Mouse (Mus musculus): ENCODE measurements around the gene Cavin4.

Cavin4 gene

DNA sequence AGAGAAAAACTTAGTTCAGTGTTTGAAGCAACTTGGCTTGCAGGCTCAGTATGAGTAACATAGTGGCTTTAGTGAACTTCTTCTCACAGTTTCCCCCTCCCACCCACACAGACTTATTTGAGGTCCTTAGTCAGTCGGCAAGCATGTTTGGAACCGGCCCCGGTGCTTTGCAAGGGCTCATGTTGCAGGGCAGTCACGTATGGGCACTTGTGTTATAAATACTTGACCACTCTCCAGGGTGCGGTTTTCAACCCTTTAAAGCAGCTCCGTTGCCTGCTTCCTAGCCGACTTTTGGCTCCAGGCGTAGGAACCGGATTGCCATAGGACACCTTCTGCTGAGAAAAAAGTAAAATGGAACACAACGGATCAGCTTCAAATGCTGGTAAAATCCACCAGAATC, at the start of gene Cavin4:
Gene Cavin4, plus strand, starts transcription at position 244 of the 400 bp plus-strand sequence.
- no peak for DNase-seq

DNA sequence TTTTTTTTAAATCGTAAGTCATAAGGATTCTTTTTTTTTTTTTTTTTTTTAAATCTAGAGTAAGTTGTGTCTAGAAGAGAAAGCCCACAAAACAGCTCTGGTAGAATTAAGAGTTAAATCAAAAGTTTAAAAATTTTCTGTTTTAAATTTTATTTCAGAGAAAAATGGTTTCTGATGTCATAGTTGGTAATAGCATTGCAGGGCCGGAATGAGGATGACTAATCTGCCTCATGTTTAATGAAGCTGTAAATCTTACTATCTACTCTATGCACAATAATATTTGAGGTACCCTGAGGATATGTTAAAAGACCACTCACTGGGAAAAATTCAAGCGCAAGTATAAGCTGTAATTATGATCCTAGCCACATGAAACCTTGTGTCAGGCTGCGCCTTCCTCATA, 47.8 kb upstream of the Cavin4 start:
- DNase-seq = no peak

DNA sequence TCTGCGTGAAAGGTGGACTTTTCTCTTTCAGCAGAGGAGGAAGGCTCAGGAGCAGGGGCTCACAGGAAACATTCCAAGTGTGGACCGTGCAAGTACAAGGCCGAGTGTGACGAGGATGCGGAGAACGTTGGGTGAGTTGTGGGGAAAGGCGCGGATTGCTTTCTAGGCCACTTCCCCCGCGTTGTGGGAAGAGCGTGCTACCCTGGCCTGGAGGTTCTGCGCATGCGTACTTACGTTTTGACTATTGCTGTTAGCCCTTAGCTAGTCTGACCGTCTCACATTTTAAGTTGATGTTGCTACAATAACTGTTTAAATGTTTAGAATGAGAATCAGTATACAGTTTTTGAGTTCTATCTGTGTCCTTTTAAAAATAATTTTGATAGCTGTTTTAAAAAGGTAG, 46.1 kb upstream of the Cavin4 start:
- no peak for DNase-seq

DNA sequence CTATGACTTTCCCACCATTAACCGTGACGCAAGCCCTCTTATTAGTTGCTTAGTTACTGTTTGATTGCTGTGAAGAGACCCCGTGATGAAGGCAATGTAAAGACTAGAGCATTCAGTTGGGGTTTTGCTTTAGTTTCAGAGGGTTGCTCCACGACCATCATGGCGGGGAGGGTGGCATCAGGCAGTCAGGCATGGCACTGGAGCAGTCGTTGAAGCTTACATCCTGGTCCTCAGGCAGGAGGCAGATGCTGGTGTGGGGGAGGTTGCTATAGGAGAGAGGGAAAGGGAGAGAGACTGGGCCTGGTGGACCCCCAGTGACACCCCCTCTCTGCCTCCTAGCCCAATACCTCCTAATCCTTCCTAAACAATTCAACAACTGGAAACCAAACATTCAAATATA, 43.2 kb upstream of the Cavin4 start:
- DNase-seq = no peak

DNA sequence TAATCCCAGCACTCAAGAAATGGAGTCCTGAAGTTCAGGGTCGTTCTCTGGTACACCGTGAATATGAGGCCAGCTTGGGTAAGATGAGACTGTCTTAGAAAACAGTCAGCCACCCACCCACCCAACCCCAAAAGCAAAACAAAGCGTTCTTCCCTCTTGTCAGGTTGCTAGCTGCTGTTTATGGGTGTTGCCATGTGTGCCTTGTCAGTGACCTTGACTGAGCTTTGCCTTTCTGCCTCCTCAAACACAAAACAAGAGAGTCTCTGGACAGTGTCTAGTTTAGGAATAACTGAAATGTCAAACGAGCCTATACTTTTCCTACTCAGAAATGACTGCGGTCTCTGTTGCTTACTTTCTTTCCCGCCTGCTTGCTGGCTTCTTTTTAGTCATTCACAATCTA, 41.1 kb upstream of the Cavin4 start:
- no peak for DNase-seq

DNA sequence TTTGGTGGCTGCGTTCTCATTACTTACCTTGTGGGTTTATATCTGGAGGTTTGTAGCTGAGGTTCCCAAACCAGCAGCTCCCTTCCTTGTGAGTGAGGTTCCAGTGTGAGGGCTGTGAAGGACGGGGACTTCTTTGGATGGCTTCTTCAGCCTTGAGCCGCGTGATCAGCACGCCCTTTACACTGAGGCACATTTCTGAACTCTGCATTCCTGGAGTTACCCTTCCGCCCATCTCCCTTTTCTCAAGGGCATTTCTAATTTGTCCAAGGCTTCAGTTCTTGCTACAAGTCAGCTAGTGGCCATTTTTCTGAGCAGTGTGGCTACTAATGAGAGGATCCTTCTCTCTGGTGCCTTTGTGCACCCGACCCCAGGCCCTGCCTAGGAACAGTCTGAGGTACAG, 40.4 kb upstream of the Cavin4 start:
- no peak for DNase-seq

DNA sequence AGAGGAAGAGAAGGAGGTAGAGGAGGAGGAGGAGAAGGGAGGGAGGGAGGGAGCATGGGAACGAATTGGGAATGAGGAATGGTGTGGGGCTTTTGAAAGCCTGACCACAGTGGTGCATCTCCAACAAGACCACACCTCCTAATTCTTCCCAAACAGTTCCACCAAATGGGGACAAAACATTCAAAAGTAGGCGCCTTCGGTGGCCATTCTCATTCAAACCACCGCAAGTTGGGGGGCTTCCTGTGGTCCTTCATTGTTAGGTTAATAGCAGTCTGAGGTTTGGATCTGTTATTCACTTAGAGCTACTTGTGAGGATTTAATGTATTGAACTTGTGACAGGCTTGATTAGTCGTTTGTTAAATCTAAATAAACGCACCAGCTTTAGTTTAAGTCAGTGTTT, 38.4 kb upstream of the Cavin4 start:
- DNase-seq = no peak

DNA sequence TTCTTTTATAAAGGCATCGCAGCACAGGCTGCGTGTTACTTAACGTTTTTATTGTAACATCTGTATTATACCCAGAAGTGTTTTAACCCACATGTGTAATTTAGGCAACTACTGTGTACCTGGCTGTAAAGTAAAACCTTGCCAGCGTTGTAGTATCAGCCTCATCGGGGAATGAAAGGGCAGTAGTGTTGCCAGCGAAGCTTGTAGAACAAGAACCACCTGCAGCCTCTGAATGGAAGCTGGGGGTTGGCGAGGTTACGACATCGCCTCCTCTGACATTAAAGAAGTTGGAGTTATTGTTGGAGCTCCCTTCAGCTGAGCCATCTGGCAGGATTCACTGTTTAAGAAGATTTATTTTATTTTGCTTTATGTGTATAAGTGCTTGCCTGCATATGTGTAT, 37.5 kb upstream of the Cavin4 start:
- DNase-seq = no peak

DNA sequence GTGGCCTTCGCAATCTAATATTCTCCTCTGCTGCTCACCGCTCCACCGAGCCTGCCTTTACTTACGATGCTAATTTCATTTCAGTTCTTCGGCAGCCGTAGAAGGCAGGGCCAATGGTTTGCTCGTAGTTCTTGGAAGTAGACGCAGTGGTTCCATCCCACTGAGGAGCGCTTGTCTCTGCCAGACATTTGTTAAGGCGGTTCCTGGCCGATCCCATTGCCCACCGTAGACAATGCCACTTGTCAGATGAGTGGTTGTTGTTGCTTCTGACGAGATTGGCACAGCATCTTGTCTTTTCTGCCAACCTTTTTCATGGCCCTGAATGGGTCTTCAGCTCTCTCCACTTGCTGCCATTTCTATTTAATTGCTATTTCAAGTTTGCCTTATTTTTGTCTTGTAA, 33.9 kb upstream of the Cavin4 start:
- no peak for DNase-seq

DNA sequence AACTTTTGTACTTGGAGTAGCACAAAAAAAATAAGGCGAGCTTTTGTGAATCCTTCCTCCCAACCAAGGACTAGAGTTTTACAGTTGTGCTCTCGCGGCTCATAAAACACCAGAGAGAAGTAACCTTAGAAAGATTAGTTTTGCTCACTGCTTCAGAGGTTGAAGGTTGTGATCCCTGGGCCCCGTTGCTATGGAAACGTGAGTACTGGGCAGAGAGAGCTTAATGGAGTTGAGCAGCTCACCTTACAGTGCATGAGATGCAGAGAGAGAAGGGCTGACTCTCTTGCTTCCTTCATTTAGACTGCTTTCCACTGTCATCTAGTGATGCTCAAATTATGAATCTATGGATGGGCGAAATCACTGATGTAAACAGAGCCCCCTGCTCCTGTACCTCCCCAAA, 29.8 kb upstream of the Cavin4 start:
- DNase-seq = no peak

DNA sequence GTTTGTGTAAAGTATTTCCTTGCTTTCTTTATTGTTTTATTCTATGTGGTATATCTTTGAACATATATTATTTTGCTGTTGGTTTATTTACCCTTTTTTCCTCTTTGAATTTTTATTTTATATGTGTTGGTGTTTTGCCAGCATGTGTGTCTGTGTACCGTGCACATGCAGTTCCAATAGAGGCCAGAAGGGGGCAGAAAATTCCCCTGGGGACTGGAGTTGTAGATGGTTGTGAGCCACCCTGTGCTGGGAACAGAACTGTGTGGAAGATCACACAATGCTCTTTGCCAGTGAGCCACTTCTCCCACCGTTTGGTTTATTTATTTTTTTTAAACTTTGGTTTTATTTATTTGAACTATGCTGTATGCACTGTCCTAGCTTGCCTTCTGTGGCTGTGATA, 29.3 kb upstream of the Cavin4 start:
- DNase-seq = no peak

DNA sequence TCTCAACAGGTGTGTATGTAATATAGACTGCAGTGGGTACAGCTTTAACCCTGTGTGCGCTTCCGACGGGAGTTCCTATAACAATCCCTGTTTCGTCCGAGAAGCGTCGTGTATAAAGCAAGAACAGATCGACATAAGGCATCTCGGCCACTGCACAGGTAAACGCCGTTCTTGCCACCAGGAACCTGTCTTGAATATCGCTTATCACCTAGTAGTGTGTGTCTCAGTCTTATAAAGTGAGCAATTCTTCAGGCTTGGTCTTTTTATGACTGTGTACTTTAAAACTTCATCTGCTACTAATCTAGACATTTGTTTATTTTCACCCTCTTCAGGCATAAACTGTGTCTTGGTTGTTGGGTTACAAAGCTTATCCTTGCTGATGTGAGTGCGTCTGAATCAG, 26.5 kb upstream of the Cavin4 start:
- no peak for DNase-seq

DNA sequence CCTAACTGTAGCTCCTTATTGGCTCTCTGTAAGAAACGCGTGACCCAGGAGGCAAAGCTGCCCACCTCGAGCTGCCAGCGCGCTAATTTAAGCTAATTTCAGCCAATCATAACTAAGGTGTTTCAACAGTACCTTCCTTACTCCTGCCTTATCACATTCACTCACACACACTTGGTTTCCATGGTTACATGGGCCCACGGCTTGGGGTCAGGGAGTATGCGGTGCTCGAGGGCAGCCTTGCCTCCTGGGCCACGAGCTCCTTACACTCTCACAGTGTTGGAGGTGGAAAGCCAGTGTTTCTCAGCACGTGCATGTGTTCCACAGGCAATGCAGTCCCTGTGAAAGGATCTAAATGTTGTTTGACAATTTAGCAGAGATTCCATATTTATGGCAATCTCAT, 25.2 kb upstream of the Cavin4 start:
- no peak for DNase-seq

DNA sequence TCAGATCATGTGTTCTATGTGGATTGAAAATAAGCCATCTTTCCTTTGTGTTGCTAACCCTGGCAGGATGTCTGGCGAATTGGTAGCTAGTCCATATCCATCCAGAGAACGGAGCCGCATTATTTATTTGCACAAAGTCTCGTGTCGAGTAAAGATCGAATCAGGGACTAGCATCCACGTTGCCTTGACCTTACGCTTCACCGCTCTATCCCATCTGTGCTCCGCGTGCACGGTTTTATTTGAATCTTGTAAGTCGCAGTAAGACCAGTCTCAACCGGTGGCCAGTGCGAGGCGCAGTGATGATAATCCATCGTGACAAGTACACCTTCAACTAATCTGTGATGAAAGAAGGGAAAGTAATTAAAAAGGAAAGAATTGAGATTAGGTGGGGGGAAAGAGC, 23.8 kb upstream of the Cavin4 start:
- no peak for DNase-seq

DNA sequence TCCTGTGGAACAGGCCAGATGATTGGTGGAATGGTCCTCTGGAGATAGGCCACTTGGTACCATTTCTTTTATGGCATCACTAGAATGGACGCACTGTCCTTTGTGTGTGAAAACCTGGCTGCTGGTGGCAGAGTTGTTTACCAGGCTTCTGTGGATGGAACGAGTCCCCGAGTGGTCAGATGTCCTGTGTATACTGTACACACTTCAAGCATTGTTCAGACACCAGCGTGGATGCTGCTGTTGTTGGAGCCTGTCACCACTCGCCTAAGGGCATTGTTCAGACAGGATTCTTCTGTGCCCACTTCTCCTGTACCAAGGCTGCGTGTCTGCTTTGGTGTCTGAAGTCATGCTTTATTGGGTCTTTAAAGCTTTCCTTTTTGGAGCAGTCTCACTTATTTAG, 19.5 kb upstream of the Cavin4 start:
- no peak for DNase-seq

DNA sequence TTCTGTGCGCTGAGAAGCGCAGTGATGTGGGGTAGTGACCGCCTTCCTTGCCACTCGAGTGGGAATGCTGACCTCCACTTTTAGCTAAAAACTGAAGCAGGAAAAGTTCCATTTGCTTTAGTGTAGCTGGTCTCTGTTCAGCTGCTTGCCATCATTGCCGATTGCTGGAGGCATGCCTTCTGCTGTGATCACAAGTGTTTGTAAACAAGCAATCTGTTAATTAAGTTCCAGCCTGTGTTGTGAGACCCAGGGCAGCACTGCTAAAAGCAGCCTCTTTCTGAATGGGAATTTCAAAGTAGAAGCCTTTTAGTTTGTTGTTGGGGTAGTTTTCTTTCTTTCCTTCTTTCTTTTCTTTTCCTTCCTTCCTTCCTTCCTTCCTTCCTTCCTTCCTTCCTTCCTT, 17.2 kb upstream of the Cavin4 start:
- DNase-seq = no peak

DNA sequence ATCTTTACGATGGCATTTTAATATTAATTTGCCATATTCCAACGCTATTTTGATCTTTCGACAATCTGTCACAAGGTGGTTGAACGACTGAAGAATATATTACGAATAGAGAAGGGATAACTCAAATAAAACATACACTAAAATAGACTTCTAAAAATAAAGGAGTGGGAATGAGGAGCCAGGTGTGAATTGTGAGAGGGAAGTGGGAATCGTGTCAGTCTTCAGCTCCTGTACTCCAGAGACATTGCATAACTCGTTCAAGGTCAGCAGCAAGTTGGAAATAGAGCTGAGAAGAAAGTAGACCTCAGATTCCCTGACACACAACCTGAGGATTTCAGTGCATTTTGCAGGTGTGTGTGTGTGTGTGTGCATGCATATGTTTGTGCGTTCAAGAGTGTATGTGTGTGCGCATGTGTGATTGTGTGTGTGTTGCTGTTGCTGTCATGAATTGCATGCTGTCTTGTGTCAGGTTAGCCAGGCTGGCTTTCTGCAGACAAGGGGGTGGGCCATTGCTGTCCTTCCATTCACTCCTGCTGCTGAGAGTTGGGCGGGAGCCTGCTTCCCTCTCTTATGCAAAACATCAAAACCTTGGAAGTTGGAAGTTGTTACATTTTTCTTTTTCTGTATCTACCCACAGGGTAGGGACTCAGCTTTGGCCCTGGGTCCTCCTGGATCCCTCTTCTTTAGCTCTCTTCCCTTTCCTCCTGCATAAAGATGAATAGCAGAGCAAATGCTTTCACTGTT, 12.5 kb upstream of the Cavin4 start:
- DNase-seq = no peak

DNA sequence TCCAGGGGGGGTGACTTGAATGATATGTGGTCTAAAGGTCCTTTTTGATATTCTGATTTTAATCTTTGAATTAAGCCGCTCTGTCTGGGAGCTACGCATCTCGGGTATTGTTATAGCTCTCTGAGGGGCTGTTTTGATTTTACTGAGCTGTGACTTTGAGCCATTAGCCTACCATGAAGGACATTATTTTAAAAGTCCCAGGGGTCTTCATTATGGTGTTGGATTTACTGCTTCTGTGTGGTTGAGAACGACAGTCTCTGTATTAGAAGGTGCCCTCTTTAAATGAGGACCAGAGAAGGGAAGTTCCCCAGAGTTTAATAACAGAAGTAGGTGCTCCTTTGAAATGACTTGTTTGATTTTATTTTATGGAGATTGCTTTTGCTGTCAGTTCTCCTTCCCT, 9.2 kb upstream of the Cavin4 start:
- no peak for DNase-seq

DNA sequence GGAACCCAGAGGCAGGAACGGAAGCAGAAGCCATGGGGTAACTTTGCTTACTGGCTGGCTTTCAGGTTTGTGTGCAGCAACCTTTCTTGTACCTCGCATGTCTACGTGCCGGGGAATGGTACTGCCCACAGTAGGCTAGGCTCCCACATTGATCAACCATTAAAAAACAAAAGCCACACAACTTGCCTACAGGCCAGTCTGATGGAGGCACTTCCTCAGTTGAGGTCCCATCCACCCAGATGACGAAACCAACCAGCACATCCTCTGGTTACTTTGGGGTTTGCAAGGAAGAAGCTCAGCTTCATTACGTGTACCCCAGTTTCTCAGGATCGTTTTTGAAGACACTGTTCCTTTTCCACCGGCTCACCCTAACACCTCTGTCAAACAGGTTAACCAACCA, 6.8 kb upstream of the Cavin4 start:
- DNase-seq = no peak

DNA sequence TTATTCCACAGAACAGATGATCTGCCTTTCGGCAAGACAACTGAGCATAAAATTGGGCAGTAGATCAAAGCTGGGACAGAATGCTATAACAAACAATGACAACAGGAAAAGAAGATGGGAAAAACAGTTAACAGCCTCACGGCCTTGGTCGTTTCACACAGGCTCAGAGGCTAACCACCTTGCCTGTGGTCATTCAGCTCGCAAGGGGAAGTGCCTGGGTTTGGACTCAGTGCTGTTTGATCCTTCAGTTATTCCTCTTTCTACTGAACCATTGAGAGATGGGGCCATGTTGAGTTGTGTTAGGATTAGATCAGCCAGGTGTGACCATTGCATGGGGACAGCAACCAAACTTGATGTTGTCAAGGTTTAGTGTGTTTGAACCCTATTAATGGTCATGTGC, 3.2 kb upstream of the Cavin4 start:
- DNase-seq = no peak

DNA sequence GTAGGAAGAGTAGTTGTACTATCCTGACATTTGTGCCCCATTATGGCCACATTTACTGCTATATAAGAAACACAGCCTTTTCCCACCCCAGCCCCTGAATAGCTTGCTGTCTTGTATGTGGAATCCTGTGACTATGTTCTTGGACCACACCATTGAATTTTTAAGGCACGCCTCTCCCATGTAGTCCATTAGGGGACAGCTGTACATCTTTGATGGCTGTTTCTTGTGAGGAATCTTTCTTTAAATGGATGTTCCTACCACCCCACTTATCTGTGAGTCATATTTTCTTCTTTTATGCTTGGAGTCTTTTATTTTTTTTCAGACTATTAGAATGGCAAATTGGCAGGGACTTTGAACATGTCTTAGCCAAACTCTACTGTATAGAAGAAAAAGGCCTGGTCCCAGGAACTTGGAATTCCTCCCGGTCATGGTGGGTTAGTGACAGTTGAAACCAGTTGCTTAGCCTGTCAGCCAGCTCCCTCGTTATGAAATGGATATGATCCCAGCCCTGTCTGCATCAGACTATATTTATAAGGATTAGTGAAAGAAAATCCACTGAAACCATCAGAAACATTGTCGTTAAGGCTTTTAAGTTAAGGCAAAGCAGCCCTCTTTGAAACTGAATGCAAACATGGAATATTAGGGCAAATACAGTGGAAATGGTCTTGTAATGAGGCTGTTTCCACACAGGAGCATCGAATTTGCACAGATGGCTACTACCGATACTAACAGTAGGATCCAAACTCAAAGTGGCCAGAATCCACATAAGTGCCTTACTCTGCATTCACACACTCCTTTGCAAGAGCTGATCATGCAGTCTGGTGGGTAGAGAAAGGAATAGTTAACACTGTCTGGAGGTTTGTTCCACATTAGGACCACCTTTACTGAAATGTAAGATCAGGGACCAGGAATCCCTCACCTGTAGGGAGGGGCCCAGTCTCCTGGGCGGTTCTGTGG, 2.4 kb upstream of the Cavin4 start:
- DNase-seq = no peak

DNA sequence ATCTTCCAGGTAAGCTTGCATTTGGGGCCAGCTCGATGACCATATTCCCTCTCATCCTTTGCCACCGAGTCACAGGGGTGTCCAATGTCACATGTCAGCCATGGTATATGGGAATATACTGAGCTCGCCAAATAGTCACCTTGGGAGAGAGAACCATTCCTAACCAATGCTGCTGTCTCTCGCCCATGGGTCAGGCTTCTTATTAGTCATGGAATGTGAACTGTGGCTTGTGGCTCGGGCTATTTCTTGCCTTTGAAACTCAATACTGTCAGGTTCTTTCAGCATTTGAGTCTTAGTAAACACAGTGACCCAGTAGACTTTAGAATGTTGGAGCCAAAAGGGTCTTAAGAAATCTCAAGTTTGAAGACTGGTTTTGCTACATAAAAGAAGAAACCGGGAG, 707 bp downstream of the Cavin4 start:
- no peak for DNase-seq

DNA sequence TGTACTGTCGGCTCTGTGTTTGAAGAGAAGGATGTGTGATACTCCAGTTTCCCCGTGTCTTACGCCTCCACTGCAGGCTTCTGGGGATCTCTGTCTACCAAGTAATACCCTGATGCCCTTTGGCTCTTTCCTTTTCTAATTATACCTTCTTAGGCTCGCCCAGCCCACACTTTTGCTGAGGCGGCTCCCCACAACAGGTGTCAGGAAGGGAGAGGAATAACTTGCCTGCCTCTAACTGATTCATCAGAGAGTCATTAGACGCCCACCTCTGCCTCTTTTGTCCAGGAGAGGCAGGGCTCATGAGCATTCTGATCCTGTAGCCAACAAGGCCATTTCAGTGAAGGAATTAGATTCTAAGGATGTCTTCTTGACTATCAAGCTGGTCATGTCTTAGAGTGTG, 4.0 kb downstream of the Cavin4 start:
- DNase-seq = no peak

DNA sequence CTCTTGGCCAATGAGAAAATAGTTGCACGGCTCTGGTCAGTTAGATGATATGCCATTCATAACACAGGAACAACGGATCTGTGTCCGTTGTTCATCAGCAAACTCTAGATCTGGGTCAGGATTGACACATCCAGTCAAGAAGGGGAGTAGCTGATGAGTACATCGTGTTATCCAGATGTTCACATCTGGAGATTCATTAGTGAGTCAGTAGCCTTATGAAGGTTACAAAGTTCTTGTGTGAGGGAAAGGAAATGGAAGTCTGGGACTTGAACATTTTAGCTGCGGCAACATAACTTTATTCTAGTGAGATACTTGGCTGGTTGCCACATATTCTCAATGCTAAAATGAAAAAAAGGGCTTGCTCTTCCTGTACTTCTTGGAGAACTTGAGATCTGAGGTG, 9.6 kb downstream of the Cavin4 start:
- peak; percentile 12 for DNase-seq

All from kidney, postnatal 14 days (tissue).